Mouse (Mus musculus): ENCODE results near the gene Rai2.

Rai2 gene

GRCm38 (mm10) chrX:161716865-161717763 lies at the start of gene Rai2:
Gene Rai2 (plus strand): TSS chrX:161717069.
- DNase-seq (ENCODE audit: low read depth) = no peak

GRCm38 (mm10) chrX:161689336-161689735 lies 27.5 kb upstream of the Rai2 start:
- no peak for DNase-seq (ENCODE audit: low read depth)

- DNase-seq (ENCODE audit: low read depth) = no peak
Measured at GRCm38 (mm10) chrX:161716503-161716864, 385 bp upstream of the Rai2 start.

- DNase-seq (ENCODE audit: low read depth) = no peak
Measured at GRCm38 (mm10) chrX:161717764-161718382, 1.0 kb downstream of the Rai2 start.

- no peak for DNase-seq (ENCODE audit: low read depth)
Measured at GRCm38 (mm10) chrX:161718548-161718947, 1.7 kb downstream of the Rai2 start.

- no peak for DNase-seq (ENCODE audit: low read depth)
Measured at GRCm38 (mm10) chrX:161721082-161721481, 4.2 kb downstream of the Rai2 start.

- DNase-seq (ENCODE audit: low read depth) = no peak
Measured at GRCm38 (mm10) chrX:161723391-161723808, 6.5 kb downstream of the Rai2 start.

- no peak for DNase-seq (ENCODE audit: low read depth)
Measured at GRCm38 (mm10) chrX:161726257-161726656, 9.4 kb downstream of the Rai2 start.

- DNase-seq (ENCODE audit: low read depth) = no peak
Measured at GRCm38 (mm10) chrX:161728507-161728906, 11.6 kb downstream of the Rai2 start.

- DNase-seq (ENCODE audit: low read depth) = no peak
Measured at GRCm38 (mm10) chrX:161730026-161730425, 13.2 kb downstream of the Rai2 start.

GRCm38 (mm10) chrX:161731859-161732258 lies 15.0 kb downstream of the Rai2 start:
- no peak for DNase-seq (ENCODE audit: low read depth)

GRCm38 (mm10) chrX:161733581-161734309 lies 16.9 kb downstream of the Rai2 start:
- no peak for DNase-seq (ENCODE audit: low read depth)

GRCm38 (mm10) chrX:161734310-161734676 lies 17.4 kb downstream of the Rai2 start:
- DNase-seq (ENCODE audit: low read depth) = no peak

GRCm38 (mm10) chrX:161739374-161739773 lies 22.5 kb downstream of the Rai2 start:
- DNase-seq (ENCODE audit: low read depth) = no peak

GRCm38 (mm10) chrX:161743080-161743479 lies 26.2 kb downstream of the Rai2 start:
- DNase-seq (ENCODE audit: low read depth) = no peak

GRCm38 (mm10) chrX:161745296-161745695 lies 28.4 kb downstream of the Rai2 start:
- DNase-seq (ENCODE audit: low read depth) = no peak

GRCm38 (mm10) chrX:161747337-161747736 lies 30.5 kb downstream of the Rai2 start:
- DNase-seq (ENCODE audit: low read depth) = no peak

GRCm38 (mm10) chrX:161753514-161753913 lies 36.6 kb downstream of the Rai2 start:
- no peak for DNase-seq (ENCODE audit: low read depth)

GRCm38 (mm10) chrX:161776321-161776962 lies 59.6 kb downstream of the Rai2 start:
- no peak for DNase-seq (ENCODE audit: low read depth)

- DNase-seq (ENCODE audit: low read depth) = no peak
Measured at GRCm38 (mm10) chrX:161780321-161781034, 63.6 kb downstream of the Rai2 start.

GRCm38 (mm10) chrX:161790182-161790581 lies 73.3 kb downstream of the Rai2 start:
- DNase-seq (ENCODE audit: low read depth) = no peak

GRCm38 (mm10) chrX:161826186-161826585 lies 109.3 kb downstream of the Rai2 start:
- peak; percentile 8 for DNase-seq (ENCODE audit: low read depth)
